Mouse (Mus musculus) adrenal gland, postnatal 36 days (tissue): ENCODE measurements around the gene Tlx1. TPM values are rescaled to one million over a fixed set of nuclear protein-coding genes. Genes with fewer than 3 reads are reported as not detected.
A peak's percentile ranks its signal among the peaks of the same experiment; 100 is the strongest.

Experiments
- DNase-seq, 2 experiments: peaks; one replicate each; pipeline ENCODE4 v3.0.0; 2021; ENCODE audit warnings: mixed read lengths in 1 of 2
- total RNA-seq, 2 experiments: library from RNA; stranded (reverse); gene quantifications; 2 replicates each; pipeline ENCODE4 v1.2.3; 2021

Gene Tlx1
- total RNA-seq, 2 experiments from 2014 or later: not detected

- DNase-seq: no peak
Measured at GRCm38 (mm10) chr19:45158201-45158600, 7.7 kb downstream of the Tlx1 start.

GRCm38 (mm10) chr19:45158896-45159295 lies 8.4 kb downstream of the Tlx1 start:
- no peak for DNase-seq

- no peak for DNase-seq
Measured at GRCm38 (mm10) chr19:45159491-45159890, 9.0 kb downstream of the Tlx1 start.

GRCm38 (mm10) chr19:45159991-45160390 lies 9.5 kb downstream of the Tlx1 start:
- no peak for DNase-seq

GRCm38 (mm10) chr19:45160523-45160922 lies 10.0 kb downstream of the Tlx1 start:
- DNase-seq: no peak

GRCm38 (mm10) chr19:45161093-45161492 lies 10.6 kb downstream of the Tlx1 start:
- peak; percentile 70 to 72 for DNase-seq

GRCm38 (mm10) chr19:45162181-45162580 lies 11.7 kb downstream of the Tlx1 start:
- DNase-seq: no peak

- DNase-seq: no peak
Measured at GRCm38 (mm10) chr19:45162871-45163270, 12.4 kb downstream of the Tlx1 start.

GRCm38 (mm10) chr19:45170451-45170850 lies 20.0 kb downstream of the Tlx1 start:
- no peak for DNase-seq

GRCm38 (mm10) chr19:45174803-45175202 lies 24.3 kb downstream of the Tlx1 start:
- peak in 1 of 2 experiments; percentile 26 for DNase-seq

- DNase-seq: no peak
Measured at GRCm38 (mm10) chr19:45176269-45176668, 25.8 kb downstream of the Tlx1 start.

- peak; percentile 58 to 78 for DNase-seq
Measured at GRCm38 (mm10) chr19:45177004-45177737, 26.7 kb downstream of the Tlx1 start.

GRCm38 (mm10) chr19:45179451-45179850 lies 29.0 kb downstream of the Tlx1 start:
- no peak for DNase-seq

- no peak for DNase-seq
Measured at GRCm38 (mm10) chr19:45180447-45180846, 30.0 kb downstream of the Tlx1 start.

- DNase-seq: no peak
Measured at GRCm38 (mm10) chr19:45194651-45195050, 44.2 kb downstream of the Tlx1 start.

- no peak for DNase-seq
Measured at GRCm38 (mm10) chr19:45196967-45197366, 46.5 kb downstream of the Tlx1 start.

GRCm38 (mm10) chr19:45205311-45206105 lies 55.0 kb downstream of the Tlx1 start:
- no peak for DNase-seq

Other genes with a start within 250 kb of the Tlx1 start
- 10 to 100 TPM; 23.0 to 23.7 TPM for gene Slf2, start 219.5 kb upstream of the Tlx1 start, total RNA-seq
- 1 to 10 TPM; 4.2 to 5.6 TPM for gene Sema4g, start 161.6 kb upstream of the Tlx1 start, total RNA-seq
- 10 to 100 TPM; 30.8 to 33.0 TPM for gene Twnk, start 145.0 kb upstream of the Tlx1 start, total RNA-seq
- 10 to 100 TPM; 49.0 to 53.6 TPM for gene Mrpl43, start 144.2 kb upstream of the Tlx1 start, total RNA-seq
- gene Lzts2, start 136.3 kb upstream of the Tlx1 start, total RNA-seq: 10 to 100 TPM; 90.4 to 95.6 TPM
- under 1 TPM; 0.13 to 0.23 TPM for gene Pdzd7, start 105.0 kb upstream of the Tlx1 start, total RNA-seq
- 10 to 100 TPM; 63.9 to 66.5 TPM for gene Sfxn3, start 103.2 kb upstream of the Tlx1 start, total RNA-seq
- 1 to 10 TPM; 3.9 to 6.6 TPM for gene Kazald1, start 75.4 kb upstream of the Tlx1 start, total RNA-seq
- under 1 TPM; 0.10 to 0.17 TPM for gene Lbx1, start 85.1 kb downstream of the Tlx1 start, total RNA-seq
- 10 to 100 TPM; 33.8 to 37.3 TPM for gene Btrc, start 213.1 kb downstream of the Tlx1 start, total RNA-seq